Mouse (Mus musculus) right cerebral cortex, adult 18-20 months (tissue): ENCODE data around the gene Col15a1.

Source experiments
- DNase-seq: peaks from one replicate; pipeline ENCODE4 v3.0.0; 2022; ENCODE audit warnings: mixed read lengths

The Col15a1 gene

GRCm38 (mm10) chr4:47231322-47231721 is 23.4 kb downstream of the Col15a1 start:
- no peak for DNase-seq

GRCm38 (mm10) chr4:47233192-47233835 is 25.4 kb downstream of the Col15a1 start:
- no peak for DNase-seq

DNA sequence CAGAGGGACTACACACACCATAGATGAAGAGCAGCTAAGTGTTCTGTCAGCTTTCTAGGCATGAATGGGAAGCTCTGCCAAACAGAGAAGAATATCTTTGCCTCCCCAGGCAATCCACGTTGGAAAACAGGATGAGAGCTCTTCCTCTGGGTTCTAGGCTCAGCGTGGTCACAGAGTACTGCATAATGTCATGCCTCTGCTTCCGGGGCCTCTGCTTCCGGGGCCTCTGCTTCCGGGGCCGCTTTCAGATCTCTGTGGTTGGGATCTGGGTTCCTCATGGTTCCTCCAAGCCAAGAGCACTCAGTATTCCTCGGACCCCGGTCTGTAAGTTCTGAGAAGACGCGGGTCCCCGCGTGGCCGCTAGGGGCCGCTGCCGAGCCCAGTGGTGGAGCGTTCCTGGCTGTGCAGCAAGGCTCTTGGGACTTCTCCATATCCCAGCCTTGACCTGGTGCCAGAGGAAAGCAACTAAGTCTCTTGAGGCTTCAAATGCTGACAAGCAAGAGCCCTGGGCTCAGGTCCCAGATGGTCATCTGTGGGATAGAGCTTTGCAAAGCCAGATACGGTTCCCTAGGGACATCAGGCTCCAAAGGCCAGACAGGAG is 26.8 kb downstream of the Col15a1 start:
- DNase-seq = peak; percentile 58

- DNase-seq = no peak
Observed at GRCm38 (mm10) chr4:47235312-47235711, 27.4 kb downstream of the Col15a1 start.

GRCm38 (mm10) chr4:47236104-47236503 is 28.1 kb downstream of the Col15a1 start:
- DNase-seq = no peak

DNA sequence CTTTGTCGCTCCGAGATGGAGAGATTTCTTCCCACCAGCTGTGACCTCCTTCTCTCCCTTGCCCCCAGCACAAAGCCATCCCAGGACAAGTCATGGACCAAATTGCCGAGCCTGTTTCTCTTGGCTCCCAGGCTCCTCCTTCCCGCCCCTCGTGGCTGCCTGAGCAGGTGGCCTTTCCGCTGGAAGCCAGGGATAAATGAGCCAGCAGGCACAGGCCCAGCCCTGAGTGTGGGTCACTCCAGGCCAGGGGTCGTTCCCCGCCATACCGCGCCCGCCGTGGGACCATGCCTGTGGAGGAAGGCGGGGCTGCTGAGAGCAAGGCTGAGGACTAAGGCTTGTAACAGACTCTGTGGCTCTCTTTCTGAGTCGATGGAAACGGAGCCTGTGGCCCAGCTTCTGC is 29.3 kb downstream of the Col15a1 start:
- DNase-seq = no peak

- no peak for DNase-seq
Observed at GRCm38 (mm10) chr4:47239114-47239513, 31.2 kb downstream of the Col15a1 start.

DNA sequence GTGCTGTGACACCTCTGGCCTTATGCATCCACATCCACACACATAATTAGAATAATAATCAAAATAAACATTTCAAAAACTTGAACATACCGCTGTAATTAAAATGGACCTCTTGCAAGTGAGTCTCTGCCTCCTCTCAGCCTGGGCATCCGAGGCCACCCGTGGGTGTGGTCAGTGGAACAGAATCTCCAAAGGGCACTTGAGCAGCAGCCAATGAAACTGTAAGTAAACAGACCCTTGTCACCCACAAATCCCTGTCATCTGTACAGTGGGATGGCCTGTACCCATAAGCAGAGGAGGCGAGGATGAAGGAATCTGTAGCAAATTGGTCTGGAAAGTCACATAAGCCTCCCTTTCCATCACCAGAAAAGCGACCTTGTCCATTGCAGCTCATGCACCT is 32.9 kb downstream of the Col15a1 start:
- no peak for DNase-seq

GRCm38 (mm10) chr4:47242127-47242526 is 34.2 kb downstream of the Col15a1 start:
- DNase-seq = no peak

DNA sequence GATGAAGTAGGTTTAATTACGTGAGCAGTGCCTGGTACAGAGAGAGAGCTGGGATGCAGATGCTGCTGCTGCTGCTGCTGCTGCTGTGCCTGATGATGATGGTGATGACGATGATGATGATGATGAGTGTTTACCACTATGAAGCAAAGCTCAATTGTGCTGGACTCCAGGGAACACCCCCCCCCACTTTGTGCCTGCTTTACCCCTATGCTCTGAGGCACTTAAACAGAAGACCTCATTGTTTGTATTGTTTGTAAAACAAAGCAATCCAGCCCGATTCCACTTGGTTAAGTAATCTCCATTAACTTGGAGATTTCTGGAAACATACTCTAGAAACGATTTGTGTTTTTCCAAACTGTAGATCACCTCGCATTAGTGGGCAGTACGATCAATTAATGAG is 36.7 kb downstream of the Col15a1 start:
- no peak for DNase-seq

DNA sequence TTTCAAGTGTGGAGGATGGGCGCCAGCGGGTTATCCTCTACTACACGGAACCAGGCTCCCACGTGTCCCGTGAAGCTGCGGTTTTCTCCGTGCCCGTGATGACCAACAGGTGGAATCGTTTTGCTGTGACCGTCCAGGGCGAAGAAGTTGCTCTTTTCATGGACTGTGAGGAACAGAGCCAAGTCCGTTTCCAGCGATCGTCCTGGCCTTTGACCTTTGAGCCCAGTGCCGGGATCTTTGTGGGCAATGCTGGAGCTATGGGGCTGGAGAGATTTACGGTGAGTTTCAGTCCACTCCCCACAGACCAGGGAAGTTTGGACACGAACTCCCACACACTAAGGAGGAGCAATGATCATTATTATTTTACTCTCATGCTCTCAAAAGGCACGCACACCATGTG is 37.7 kb downstream of the Col15a1 start:
- DNase-seq = no peak

DNA sequence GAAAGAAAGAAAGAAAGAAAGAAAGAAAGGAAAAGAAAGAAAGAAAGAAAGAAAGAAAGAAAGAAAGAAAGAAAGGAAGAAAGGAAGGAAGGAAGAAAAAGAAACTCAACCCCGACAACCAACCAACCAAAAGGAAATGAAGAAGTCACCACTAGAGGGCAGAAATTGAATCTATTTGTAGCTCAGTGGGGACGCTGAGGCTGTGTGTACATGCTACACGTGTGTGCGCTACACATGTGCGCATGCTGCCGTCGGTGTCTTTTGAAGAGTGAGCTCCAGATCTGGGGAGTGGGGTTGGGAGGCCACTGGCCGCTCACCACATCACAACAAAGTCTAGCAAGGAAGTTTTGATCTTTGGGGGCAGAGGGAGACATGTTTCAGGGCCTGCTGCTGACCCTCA is 38.9 kb downstream of the Col15a1 start:
- DNase-seq = no peak

- peak; percentile 15 for DNase-seq
Observed at GRCm38 (mm10) chr4:47247574-47247973, 39.6 kb downstream of the Col15a1 start.

GRCm38 (mm10) chr4:47249193-47249592 is 41.2 kb downstream of the Col15a1 start:
- no peak for DNase-seq

DNA sequence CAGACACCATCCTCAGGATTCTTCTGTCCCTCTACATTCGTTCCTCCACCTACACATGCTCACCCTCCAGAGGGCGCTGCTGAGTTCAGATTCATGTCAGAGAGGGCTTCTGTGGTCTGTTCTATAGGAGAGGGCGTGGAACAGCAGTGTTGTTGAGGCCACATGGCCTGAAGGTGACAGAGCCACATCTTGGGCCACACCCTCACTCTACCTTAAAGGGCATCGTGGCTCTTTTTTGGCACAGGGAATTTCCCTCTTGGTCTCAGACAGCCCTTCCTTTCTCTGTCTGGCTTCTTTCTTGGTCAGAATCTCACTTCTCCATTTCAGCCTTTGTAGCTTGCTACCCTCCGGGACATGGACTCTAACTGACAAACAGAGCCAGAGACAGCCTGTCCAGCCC is 43.1 kb downstream of the Col15a1 start:
- DNase-seq = peak; percentile 65

DNA sequence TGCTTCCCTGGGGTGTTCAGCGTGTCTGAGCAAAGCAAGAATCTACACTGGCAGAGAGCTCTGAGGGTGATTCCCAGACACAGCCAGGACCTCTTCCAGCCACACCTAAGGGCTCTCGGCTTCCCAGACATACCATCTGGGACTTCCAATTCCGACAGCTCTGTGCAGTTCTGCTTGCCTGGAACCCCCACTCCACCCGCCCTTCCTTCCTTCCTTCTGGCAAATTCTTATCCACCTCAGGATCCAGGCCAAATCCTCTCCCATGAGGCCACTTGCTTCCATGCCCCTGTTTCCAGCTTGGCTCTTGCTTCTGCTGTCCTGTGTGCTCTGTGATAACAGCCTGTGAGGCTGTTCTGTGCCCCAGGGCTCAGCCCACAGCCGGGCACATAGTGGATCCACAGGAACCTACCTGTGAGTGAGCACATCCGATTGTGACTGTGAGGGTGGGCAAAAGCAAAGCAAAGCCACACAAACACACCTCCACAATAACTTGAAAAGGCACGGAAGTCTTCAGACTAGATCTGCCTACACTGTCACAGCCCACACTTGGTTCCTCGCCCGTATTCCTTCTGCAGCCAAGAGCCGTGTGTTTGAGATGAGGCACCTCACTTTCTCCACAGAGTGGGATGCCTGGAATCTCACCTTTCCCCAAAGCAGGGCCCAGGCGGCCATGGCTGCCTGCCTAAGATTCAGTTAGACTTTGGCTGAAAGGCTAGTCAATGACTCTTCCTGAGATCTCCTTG is 43.9 kb downstream of the Col15a1 start:
- DNase-seq = peak; percentile 85

DNA sequence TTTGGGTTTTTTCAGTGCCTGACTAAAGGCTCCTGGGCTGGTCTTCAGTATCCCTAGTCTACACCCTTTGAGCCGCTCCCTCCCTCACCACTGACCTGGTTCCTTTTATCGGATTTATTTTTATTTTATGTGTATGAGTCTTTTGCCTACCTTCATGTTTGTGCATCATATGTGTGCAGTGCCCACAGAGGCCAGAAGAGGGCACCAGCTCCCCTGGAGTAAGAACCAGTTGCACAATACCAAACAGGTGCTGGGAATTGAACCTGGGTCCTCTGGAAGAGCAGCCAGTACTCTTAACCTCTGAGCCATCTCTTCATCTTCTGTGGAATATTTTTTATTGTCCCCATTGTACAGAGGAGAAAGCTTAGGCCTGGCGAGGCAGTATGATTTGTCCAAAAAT is 44.7 kb downstream of the Col15a1 start:
- no peak for DNase-seq

DNA sequence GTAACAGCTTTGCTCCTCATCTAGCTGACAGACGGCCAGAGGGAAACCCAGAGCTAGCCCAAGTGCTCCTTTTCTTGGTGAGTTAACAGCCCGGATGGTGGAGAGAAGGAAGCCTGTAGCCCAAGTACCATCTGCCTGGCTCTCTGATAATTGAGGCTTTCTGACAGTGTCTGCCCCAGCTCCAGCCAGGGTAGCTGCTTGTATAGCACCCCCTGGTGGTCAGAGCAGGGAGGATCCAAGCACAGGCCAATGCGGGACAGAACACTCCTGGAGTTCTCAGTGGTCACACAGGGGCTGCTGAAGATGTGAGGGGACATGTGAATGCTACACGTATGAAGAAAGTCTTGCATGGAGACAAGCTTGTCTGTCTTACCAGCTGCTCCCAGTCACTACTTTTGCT is 47.7 kb downstream of the Col15a1 start:
- peak; percentile 65 for DNase-seq

- no peak for DNase-seq
Observed at GRCm38 (mm10) chr4:47258201-47258600, 50.2 kb downstream of the Col15a1 start.

DNA sequence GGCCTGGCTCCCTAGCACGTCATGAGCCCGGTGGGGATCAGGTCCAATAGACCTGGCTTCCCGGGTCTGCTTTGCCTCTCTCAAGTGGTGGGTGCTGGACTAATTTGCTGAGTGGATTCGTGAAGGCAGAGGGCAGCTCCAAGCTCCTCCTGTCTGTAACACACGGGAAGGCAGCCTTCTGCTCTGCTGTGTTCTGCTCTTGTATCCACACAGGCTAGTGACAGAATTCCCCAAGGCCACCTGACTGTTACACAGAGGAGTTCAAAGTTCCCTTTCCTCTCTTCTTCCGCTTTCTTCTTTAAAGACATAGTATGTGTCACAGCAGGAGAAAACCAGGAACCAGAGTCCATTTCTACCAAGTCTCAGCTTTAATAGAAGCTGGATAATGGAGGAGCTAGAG is 53.1 kb downstream of the Col15a1 start:
- DNase-seq = no peak

DNA sequence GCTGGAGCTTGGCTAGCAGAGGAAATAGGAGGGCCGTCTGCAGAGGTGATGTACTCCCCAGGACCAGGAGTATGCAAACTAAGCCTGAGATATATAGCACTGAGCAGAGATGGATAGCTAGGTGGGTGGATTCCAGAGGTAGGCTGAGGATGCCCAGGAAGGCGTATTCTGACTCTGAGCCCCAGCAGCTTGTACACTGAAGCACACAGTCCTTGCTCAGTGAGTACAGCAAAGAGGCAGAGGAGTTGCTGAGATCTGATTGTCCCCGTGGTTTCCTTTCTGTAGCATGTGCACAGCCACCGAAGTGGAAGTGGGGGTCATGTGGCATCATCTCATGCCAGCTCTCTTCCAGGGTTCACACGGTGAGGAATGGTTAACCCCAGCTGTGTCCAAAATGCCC is 54.0 kb downstream of the Col15a1 start:
- no peak for DNase-seq

- no peak for DNase-seq
Observed at GRCm38 (mm10) chr4:47265555-47265954, 57.6 kb downstream of the Col15a1 start.

DNA sequence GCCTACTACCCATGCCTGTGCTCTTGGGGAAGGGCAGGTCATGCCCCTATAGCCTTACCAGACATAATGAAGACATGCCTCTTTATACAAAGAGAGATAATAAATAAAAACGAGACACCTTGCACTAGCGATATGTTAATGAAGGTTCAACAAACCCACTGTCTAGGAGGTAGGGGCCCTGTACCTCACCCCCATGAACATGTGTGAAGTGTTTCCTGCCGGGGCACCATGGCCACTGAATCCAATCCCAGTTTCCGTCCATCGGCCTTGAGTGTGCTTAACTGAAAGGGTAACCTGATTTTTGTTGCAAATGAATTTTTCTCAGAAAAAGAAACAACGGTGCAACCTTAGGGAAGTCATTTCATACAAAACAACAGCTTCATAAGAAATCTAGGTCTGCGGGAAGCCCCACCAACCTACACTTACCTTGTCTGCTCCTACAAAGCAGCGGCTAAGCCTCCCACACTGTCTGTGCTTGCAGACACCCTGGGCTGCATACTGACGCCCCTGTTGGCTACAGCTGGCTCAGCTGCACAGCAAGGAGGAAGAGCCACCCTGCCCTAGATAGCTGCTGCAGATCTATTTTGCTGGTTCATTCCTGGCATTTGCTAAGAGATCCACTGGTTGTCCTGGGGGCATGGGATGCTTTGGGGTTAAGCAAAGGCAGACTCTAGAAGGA is 64.6 kb downstream of the Col15a1 start:
- DNase-seq = peak; percentile 32

DNA sequence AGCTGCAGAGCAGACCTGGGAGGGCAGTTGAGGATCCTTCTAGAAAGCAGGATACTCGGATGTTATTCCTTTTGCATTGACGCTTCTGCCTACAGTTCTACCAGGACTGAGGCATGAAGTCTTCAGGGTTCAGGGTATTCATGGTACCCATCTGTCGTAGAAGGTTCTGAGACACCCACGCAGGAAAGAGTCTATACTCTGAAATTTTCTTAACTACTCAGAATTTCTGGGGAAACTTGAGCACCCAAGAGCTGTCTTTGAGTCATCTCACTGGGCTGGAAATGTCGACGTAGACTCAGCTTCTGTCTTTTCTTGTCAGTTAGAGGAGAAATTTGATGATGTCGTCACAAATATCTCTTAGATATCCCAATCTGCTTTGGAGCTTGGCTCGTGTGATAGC is 65.8 kb downstream of the Col15a1 start:
- DNase-seq = no peak
